Mouse (Mus musculus): ENCODE data around the gene Slc22a23.

Slc22a23 gene

DNA sequence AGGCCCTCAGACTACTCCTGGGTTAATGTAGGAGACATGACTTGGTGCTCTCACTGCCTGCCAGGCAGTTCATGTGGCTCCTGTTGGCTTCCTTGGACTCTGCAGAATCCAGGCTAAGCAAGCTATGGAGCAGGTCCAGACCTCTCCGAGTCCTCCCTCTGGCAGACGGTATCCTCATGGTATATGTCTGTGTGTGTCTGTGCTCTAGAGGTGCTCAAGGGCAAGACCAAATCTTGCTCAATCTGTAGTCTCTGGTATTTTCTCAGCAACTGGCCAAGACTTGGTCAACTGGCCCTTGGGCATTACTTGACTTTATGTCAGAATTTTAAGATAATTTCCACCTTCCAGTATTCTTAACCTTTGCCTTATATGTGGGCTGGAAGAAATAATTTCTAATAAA is 159.6 kb downstream of the Slc22a23 start:
- in situ Hi-C loops (cut with MboI; ENCODE audit: low sequenced_read_pairs): loop anchor here (25.0 kb wide), 1 partner anchor 677 kb away; no protein-coding TSS in a partner anchor

DNA sequence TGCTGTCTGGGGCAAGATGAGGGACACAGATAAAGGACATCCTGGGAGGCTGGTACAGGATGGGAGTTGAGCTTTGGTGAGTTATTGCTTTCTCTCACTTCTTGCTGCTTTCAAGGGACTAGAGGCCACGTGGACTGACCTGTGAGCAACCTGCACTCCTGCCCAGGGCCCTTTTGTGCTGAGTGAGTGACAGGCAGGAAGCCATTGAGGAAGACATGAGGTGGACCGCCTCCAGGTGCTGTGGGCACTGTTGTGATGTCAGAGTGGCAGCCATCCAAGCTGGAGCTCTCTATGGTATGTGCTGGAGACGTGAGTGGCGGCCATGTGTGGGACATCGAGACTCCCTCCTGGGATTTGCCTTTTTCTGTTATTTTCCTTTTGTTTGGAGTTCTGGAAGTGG is 163.4 kb downstream of the Slc22a23 start:
- in situ Hi-C loops (cut with MboI; ENCODE audit: low sequenced_read_pairs): loop anchor here (25.0 kb wide), 1 partner anchor 681 kb away; no protein-coding TSS in a partner anchor

DNA sequence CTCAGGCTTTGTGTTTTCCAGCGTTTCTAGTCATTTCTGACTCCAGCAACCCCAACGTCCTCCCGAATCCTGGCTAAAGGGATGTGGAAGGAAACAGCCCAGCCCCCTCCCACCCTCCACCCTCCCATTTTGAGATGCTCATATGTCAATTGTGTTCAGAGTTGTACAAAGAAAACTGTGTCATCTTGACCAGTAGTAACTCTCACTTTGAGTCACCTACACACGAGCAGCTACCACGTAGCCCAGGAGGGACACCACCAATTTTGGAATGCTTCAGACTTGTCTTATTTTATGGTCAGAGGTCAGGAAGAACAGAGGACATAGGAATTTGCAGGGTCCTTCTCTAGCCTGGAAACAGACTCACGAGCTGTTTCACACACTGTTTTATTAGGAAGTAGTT is 171.0 kb downstream of the Slc22a23 start:
- in situ Hi-C loops (cut with MboI; ENCODE audit: low sequenced_read_pairs): no loop called here

DNA sequence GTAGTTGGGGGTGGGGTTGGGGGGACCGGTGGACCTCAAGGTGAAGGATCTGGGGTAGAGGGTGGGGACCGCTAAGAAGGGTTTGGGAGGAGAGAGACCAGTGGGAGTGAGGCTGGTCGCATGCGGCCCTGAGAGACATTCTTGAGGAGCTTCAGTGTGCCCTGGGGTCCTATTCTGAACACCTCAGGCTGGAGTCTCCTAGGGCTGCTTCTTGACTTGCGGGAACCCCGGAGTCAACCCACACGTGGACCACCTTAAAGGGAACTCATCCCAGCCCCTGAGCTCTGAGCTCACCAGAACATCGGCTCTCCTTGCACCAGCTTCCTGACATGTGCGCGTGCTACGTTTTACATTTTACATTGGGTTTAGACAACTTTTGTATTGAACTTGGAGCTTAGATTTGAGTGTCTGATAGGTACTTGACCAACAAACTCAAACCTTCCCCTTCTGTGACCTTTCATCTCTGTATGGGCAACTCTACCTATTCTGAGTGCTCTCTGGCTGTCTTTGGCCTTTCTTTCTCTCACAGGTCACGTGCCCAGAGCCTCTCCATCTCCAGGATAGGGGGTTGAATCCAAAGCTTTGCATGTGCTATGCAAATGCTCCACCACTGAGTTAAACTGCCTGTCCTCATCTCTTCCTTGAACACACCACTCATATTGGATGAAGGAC is 181.5 kb downstream of the Slc22a23 start:
- in situ Hi-C loops (cut with MboI; ENCODE audit: low sequenced_read_pairs): no loop called here

DNA sequence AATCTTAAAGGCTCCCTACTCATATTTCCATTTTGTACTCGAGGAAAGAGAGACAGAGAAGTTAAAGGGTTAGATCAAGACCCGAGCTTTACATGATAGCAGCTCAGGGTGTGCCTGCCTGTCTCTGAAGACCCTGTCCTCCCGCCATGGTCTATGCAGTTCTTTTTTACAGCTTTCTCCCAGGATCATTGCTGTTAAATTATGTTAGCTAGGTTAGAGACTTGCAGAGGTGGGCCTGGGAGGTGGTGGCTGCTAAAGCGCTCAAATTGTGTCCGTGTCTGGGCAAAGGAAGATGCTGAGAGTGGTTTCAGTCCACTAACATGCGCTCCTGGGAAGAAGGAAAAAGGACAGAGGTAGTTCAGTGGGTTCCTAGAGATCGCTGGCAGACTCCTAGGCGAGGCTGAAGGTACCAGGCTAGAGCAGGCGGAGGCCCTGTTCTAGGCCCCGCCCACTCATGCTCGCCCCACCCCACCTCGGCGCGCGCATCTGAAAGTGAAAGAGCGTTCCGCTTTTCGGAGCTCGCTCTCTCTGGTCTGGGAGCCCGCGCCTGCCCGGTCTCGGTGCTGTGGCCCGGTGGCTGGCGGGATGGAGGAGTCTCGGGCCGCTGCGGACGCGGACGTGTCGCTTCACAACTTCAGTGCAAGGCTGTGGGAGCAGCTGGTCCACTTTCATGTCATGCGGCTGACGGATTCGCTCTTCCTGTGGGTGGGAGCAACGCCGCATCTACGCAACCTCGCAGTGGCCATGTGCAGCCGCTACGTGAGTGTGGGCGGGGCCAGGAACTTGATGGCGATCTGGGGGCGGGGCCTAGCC is 182.3 kb downstream of the Slc22a23 start, which contains the start of gene Psmg4:
Psmg4 (plus strand) TSS at position 474 of the 813 bp plus-strand sequence.
- in situ Hi-C loops (cut with MboI; ENCODE audit: low sequenced_read_pairs): no loop called here

DNA sequence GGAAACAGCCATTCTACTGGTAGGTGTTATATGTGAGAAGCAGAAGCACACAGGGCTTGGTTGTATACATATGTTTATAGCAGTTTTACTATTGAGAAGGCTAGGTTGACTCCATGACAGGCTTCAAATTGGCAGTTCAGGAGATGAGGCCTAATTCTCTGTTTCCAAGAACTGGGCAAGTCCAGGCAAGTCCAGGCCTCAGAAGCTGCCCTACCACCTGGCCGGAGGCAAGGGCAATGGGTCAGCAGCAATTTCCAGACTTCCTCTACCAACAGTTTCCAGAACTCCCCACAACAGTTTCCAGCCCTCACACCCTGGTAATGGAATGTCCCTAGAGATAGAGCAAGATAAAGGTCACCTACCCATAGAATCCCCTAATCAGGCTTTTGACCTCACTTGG is 185.1 kb downstream of the Slc22a23 start:
- in situ Hi-C loops (cut with MboI; ENCODE audit: low sequenced_read_pairs): loop anchor here (5.0 kb wide), 1 partner anchor 113 kb away; no protein-coding TSS in a partner anchor

DNA sequence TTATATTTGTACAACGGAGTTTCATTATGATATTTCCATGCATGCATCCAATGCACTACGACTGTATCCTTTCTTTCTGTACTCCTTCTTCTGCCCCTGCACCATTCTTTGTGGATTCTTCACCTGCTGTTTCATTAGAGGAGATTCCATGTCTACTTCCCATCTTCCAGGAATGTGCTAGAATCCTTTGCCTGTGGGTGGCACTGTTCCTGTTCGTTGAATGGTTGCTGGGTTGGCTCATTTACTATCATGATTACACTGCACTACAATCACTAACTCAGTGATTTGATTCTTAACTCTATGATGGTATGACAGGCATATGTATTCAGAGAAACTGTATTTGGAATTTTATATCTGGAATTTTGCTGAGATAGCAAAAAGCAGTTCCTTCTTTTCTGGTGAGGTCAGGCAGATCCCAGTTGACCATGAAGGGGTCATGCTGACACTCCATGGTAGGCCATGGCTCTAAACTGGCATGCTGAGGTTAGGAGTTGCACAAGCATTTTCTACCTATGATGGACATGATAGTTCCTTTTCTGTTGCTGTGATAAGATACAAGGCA is 187.3 kb downstream of the Slc22a23 start:
- in situ Hi-C loops (cut with MboI; ENCODE audit: low sequenced_read_pairs): loop anchor here (5.0 kb wide), 1 partner anchor 110 kb away; no protein-coding TSS in a partner anchor

DNA sequence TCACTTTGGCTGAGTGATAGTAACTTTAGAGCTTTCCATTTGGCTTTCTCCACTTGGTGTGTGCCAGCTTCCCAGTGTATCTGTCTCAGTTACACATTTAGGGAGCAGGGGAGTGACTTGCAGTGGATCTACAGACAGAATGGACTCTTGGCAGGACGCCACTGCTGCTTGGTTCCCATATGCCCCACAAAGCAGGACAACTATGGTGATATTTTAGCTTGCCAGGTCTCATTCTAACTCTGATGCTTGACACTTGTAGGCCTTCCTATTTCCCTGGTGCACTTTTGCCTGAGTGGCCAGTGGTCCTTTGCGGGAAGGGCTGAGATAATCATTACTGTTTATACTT is 188.2 kb downstream of the Slc22a23 start:
- in situ Hi-C loops (cut with MboI; ENCODE audit: low sequenced_read_pairs): loop anchor here (5.0 kb wide), 1 partner anchor 110 kb away; no protein-coding TSS in a partner anchor

DNA sequence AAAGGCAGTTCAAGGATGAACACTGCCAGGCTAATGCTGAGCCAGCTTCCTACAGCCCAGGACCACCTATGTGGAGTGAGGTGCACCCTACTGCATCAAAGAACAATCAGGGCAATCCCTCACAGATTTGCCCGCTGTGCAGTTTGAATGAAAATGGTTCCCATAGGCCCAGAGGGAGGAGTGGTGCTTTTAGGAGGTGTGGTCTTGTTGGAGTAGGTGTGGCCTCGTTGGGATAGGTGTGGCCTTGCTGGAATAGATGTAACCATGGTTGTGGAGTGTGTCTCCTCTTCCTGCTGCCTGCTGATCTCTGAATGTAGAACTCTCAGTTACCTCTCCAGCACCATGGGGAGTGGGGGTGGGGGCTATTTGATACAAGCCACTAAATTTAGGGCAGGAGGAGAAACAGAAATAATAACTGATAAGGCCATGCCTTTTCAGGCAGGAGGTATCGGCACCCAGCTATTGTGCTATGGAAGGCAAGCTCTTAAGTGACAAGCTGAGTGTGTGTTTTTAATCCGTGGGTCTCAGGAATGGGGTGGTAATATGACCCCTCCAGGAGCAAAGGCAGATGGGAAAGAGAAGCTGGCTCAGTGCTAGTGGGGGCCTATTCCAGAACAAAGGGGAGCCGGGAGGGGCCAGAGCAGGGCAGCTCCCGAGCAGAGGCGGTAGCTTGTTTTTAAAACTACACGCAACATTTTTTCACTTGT is 188.7 kb downstream of the Slc22a23 start:
- in situ Hi-C loops (cut with MboI; ENCODE audit: low sequenced_read_pairs): loop anchor here (5.0 kb wide), 1 partner anchor 109 kb away; no protein-coding TSS in a partner anchor

DNA sequence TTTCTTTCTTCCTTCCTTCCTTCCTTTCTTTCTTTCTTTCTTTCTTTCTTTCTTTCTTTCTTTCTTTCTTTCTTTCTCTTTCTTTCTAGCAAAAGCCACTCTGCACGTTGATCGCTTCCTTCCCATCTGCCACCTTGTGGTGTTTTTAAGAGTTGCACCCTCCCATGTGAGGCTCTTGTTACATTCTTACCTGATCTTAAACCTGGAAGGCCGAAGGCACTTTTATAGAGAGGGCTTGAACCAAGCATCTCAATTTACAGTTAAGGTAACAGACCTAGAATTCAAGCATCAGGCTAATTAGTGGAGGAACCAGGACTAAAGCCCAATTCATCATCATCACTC is 190.1 kb downstream of the Slc22a23 start:
- in situ Hi-C loops (cut with MboI; ENCODE audit: low sequenced_read_pairs): loop anchor here (5.0 kb wide), 1 partner anchor 108 kb away; no protein-coding TSS in a partner anchor

DNA sequence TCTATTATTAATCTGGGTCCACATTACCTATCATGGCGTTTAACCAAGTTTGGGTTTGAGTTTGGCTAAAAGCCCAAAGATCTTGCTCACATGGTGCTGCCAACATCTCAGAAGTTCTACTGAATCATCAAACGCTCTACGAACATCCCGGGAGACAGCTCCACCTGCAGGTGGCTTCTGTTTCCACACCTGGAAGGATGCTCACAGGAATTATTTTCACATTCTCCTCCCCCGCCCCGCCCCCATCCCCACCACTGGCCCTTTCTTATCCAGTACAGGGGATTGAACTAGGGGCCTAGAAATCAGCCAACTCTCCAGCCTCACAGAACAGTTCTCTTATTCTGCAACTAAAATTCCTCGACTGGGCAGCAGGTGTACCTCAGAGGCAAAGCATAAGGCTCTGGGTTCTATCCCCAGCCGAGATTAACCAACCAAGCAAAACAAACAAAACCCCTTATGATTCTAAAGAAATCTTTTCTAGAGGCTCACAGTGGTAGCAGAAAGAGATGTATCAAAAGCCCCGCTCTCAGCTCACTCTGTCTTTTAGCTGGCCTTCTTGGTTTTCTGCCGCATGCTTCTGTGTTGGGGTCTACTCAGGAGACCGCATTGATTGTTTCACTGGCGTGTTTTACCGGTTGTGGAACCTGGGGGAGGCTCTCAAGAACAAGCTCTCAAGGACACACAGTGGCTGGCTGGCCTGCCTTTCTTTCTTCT is 190.6 kb downstream of the Slc22a23 start:
- in situ Hi-C loops (cut with MboI; ENCODE audit: low sequenced_read_pairs): no loop called here

DNA sequence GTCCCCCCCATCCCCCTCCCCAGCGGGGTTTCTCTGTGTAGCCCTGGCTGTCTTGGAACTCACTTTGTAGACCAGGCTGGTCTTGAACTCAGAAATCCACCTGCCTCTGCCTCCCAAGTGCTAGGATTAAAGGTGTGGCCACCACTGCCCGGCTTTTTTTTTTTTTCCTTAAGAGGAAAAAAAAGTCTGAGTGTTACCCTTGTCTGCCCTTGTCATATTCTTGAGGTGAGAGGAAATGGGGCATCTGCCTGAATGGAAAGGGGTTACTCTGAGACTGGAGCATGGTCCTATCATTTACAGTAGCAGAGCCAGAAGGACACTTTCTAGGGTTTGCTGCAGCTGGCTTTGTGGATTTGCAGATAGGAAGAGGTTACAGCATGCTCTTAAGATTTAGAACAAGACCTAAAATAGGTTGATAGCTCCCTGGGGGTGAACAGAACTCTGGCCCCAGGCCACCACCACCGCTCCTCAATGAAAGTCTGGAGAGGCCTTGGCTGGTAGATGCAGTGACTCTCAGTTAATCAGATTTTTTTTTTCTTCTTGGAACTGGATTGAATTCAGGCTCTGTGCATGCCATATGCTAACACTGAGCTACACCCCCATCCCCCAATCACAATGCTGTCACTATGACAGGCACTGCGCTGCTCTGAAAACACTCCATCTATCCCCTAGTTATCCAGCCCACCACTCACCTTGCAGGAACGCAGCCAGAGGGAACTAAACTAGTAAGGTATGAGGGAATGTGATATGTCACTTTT is 191.5 kb downstream of the Slc22a23 start:
- in situ Hi-C loops (cut with MboI; ENCODE audit: low sequenced_read_pairs): no loop called here

DNA sequence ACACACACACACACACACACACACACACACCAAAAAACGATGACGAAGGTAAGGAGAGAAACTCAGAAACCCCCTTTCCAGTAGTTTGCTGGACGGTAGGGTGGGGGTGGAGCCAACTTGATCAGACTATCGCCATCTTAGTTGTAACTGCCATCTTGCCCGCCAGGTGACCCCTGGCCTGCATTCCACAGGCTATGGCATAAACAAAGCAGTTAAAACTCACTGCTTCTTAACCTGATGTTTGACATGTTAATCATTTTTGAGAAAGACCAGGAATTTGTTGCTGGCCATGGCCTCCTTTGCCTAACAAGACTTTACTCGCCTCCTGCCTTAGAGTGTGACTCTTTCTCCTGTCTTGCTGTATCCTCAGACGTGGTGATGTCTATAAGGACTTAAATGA is 192.3 kb downstream of the Slc22a23 start:
- in situ Hi-C loops (cut with MboI; ENCODE audit: low sequenced_read_pairs): no loop called here

DNA sequence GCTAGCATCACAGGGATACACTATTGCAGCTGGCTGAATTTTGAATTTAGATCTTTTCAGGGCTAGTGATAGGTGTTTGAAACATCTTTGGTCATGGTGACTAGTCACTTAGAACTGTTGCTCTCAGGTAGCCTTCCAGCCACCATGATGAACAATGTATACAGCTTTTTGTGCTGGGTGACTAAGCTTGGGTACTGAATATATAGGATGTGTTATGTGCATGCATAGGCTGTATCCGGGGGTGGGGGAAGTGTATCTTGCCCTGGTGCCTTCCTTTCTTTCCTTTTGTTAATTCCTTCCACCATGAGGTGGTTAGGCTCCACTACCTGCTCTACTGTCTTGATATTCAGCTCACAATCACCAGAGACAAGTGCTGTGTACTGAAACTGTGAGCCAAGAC is 193.6 kb downstream of the Slc22a23 start:
- in situ Hi-C loops (cut with MboI; ENCODE audit: low sequenced_read_pairs): no loop called here

DNA sequence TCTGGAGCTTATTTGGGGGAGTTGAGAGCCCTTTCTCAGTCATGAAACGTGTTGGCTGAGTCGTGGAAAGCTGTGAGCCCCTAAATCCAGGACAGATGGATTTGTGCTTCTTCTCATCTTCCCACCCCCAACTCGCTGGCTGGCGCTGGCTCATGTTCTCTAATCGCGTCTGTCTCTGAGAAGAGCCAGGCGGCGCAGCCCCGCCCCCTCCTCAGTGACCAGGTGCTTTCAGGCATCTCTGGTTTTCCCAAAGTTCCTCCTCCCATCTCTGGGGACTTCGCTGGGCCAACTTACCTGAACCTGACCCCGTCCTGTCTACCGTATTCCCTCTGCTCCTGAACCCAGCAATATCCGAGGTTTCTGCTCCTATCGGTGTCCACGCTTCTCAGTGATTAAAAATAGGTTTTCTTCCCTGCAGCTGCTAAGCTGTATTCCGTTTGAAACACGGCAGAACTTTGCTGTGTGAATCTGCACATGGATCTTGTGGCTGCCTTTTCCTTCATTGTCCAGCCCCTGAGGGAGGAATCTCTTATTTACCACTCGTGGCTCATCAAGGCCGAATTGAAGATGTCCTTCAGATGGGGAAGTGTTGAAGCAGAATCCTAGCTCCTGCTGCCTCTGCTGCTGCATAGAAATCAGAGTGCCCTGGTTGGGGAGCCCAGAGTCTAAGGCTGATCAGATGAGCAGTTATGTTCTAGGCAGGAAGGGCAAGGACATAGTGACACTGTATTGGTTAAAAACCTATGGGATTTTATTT is 194.5 kb downstream of the Slc22a23 start:
- in situ Hi-C loops (cut with MboI; ENCODE audit: low sequenced_read_pairs): no loop called here

DNA sequence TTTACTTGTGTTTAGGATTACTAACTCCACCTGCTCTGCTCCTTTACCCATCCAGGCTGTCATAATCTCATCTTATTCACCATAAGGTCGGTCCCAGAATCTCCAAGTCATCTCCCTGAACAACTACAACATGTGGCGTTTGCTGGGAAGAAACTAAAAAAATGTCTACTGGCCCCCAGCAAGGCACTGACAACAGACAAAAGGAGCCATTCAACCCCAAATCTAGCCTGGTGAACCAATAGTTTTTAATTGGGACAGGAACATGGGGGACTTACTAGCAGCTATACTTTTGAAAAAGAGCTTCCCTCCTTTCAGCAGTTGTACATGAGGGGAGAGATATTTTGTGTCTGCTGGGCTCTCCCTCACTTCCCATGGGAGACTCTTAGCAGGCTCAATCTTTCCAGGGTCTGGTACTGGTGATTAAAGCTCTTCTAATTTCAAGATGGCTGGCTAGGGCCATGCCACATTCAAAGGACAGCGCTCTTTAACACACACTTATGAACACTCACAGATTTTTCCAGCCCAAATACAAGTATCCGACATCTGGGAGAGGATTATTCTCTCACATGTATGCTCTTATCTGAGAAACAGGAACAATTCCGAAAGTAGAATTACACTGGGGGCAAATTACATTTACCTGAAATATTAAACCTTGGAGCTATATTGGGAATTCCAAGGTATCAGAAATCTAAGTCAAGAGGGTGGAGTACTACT is 195.4 kb downstream of the Slc22a23 start:
- in situ Hi-C loops (cut with MboI; ENCODE audit: low sequenced_read_pairs): no loop called here

DNA sequence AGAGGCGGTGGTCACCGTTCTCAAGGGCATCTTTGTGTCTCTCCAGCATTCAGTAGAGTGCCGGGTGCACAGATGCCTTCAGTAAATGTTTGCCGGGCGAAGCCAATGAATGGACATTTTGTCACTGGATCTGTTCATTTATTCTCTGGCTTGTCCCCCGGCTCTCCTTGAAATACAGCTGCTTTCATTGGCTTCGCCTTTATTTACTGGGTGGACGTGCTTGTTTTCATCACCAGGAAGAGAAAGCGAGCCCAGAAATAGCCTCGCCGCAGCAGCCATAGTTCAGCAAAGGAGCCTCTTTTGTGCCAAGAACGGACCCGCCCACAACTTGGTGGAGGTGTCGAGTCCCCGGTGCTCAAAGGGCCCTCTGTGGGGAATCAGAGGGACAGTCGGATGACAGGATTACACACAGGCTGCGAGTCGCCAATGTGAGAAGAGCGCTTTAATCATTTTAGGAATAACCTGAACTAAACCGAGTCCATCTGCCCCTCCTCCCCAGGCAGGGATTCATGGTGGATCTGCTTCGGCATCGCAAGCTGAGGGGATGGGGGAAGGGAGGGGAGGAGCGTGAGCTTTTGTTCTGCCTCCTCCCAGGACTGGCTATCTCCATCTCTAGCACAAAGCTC is 196.1 kb downstream of the Slc22a23 start:
- in situ Hi-C loops (cut with MboI; ENCODE audit: low sequenced_read_pairs): no loop called here

DNA sequence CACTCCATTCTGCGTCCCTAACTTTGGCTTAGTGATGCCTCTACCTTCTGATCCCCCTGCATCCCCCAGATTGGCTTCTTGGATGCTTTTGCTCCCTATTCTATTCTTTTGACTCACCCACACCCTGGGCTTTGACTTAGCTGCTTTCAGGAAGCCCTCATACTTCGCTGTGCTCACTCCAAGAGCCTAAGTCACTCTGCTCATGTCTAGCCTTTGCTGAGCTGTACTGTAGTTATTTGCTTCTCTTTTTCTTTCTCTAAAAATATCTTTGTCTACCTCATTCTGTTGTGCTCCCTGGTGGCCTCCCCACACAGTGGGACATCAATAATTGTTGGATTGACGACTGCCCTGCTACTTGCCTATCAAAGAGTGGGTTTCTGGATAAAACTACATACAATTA is 196.8 kb downstream of the Slc22a23 start:
- in situ Hi-C loops (cut with MboI; ENCODE audit: low sequenced_read_pairs): no loop called here
